Mouse (Mus musculus) thymus, postnatal 36 days (tissue): ENCODE results near the gene Patj.

ENCODE experiments used
- DNase-seq, 2 experiments: peaks; one replicate each; pipeline ENCODE4 v3.0.0; 2022; ENCODE audit warnings: mixed read lengths in 2 of 2

Patj gene

DNA sequence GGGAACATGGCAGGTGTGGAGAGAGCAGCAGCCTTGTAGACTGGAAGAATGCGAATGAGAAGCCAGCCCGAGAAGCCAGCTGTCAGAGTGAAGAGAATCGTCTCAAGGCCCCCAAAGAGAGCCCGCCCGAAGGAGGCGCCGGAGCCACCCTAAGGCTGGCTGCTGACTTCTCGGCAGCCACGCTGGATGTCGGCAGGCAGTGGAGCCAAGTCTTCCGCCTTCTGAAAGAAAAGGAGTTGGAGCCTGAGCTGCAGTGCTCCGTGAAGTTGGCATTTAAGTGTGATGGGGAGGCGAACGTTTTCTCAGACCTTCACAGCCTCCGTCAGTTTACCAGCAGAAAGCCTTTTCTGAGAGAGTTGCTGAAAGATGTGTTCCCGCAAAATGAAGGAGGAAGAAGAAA lies 338.1 kb downstream of the Patj start:
- no peak for DNase-seq

DNA sequence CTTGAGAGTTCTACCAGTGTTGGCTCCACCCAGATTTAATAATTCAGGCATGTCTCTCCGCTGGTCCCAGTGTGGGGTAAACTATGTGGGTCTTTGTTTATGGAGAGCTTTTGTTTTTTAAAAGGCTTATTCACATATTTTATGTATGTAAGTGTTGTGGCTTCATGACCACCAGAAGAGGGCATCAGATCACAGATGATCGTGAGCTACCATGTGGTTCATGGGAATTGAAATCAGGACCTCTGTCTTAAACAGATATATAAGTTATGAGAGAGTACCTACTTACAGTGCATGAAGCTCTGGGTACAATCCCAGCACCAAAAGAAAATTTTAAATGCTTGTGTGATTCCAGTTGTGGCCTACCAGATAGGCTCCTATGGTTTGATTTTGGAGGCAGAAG lies 344.2 kb downstream of the Patj start:
- DNase-seq, result no peak

DNA sequence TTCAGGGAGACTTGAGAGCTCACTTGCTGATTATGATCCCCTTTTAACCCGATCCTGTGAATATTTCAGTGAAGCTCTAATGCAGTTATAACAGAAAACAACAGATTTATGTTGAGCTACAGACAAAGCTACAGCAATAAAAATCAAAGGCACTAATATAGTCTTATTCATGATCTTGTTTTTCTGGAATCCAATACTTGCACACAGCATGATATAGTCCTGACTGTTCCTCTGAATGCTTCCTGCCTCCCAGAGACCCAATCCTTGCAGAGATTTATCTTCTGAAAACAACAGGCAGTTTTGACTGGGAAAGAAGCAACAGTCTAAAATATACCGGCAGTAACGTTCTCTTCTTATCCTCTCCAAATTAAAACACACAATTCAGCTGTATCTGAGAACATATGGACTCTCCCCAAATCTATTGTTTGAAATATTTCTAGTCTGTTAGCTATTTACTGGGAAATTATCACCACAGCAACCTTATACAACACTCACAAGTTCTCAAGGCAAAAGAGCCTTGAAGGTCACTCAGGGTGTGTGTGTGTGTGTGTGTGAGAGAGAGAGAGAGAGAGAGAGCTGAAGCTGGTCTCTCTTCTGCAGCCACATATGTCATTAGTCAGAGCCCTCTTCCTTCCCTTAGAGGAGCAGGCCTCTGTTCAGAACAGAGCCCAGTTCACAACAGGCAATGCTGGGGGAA lies 347.8 kb downstream of the Patj start:
- no peak for DNase-seq

DNA sequence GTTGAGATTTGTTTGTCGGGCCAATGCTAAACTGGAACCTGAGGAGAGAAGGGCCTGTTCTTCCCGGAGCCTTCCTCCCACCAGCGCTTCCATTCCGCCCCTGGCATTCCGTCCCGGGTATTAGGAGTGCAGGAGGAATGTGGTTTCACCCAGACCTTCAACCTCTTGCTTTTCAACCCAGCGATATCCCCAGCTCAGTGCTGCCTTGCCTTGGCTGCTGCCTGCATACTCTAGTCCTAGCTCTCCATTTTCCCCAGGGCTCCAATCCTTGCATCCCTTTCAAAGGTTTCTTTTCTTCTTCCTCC lies 348.3 kb downstream of the Patj start:
- DNase-seq, result no peak

DNA sequence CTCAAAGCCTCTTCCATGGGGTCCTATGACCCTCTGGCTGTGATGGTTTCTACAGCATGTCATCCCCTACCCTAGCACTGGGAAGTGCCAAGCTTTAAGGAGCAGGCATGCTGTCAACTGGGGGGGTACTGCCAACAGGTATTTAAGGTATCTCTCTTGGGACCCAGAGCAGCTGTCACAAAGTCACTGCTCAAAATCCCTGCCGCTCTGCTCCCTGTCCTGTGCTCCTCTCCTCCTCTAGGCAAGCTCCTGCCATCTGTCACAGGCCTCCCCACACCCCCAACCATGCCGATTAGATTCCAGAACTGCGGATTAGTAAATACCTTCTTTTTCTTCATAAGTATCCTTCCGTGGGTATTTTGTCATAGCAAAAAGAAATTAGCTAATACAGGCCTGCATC lies 358.9 kb downstream of the Patj start:
- no peak for DNase-seq

DNA sequence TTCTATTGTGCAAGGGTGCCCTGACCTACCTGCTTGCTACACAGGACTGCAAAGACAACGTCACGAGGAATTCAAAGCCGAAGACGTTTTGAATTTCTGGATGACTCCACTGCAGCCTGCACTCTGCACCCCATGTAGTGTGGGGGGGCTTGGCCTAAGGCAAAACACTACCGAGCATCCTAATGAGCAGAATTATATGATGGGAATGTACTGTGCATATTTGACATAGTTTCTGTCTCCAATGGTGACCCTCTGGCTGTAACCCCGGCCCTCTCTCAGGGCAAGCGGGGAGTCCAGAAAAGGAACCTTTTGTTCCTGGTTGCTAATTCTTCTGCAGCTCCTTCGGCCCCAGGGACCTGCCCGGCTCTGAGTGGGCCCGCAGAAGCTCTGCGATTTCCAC lies 360.6 kb downstream of the Patj start:
- no peak for DNase-seq

DNA sequence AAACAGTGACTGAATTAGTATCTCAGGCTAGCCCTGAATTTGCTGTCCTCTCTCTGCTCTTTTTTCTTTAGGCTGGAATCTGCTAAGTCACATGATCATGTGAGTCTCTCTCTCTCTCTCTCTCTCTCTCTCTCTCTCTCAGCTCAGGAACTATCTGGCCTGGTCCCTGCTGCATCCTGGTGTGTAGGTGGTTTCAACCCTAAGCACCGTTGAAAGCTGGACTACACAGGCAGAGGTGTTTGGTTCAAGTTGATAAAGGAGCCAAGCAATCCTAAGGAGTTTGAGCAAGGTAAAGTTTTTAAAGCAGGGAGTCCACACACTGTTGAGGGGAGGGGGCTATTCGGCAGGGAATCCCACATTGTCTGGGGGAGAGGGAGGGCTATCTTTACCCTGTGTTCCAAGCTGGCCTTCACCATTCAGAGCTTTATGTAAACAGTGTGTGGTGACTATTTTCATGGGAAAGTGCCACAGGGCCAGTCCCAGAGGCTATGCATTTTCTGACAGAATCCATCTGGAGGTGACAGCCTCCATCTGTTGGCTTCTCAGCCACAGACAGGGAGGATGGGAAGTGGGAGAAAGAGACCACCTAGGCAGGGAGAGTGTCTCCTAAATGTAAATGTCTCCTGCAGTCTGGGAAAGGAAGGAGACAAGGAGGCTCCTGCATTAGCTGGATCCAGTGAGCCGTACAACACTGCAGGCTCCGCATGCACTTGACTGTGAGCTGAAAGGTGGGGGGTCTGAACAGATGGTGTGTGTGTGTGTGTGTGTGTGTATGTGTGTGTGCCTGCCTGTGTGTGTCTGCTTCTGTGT lies 362.6 kb downstream of the Patj start:
- no peak for DNase-seq

DNA sequence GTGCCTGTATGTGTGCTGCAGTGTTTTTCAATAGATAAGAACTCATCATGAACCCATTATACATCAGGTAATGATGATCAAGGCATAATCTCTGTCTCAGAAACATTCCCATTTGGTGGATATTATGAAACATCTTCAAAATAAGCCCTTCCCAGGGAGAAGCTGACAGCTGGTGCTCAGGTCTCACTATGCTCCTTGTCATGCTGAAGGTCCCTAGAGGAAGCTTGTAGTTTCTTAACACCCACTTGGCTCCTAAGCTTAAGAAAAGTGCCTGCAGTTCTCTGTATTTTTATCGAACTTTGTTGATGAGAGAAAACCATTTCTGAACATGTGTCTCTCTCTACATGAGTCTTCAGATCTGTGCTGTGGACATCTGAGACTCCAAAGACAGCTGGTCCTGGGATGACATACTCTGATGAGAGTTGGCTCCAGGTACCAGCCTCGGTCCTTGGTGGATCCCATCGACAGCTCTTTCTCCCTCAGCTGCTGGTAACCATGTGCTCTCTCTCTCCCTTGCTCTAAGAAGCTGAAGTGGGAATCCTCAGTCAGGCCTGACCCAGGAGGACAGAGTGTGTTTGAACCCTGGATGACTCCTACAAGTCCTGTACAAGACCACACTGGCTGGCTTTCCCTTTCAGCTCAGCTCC lies 363.4 kb downstream of the Patj start:
- DNase-seq, result no peak

DNA sequence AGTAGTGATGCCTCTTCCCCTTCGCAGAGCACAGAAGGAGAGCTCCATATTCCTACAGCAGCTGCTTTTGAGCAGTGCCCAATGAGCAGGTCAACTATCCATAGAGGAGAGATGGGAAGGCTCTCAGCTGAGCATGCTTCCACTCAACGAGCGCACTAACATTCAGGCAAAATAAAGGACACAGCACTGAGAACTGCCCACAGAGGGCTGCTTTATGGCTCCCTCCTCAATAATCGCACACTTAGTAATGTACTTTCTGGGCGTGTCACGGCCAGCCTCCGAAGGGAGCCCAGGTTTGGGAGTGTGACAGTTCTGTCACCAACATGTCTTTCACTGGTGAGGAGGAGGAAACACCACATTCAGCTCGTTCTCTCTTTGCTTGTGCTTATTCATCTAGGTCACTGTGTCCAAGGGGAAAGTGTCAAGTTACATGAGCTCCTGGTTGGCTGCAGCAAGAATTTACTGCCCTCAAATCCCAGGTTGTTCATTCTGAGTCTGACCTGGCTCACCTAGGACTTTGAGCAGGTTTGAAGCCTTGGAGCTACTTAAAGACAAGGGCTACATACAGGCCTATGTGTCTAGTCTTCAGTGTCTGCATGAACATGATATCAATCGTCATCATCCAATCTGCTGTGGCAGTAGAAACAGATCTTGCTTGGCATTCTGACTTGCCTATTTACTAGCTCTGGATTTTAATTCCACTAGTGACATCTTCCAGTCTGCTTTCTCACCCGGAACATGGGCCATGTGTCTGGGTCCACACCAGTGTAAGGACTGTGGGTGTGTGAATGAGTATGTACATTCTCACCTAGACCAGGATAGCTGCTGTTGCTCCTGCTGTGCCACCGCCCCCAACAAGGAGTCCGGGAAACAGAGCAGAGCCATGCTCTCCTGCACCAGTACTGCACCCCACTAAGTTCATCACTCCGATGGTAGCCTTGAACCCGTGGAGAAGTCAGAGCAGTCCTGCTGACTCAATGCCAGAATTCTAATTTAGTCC lies 371.8 kb downstream of the Patj start:
- DNase-seq, result no peak
